22 mouse cellular contexts compared by ENCODE assay signal in genomic region chr9:75665364-75665763, GRCm38 (mm10). TPM values are rescaled to one million over a fixed set of nuclear protein-coding genes. Genes with fewer than 3 reads are reported as not detected.
DNase-seq lines count a peak whose midpoint lies in the region; ATAC-seq and TF ChIP-seq lines count a peak whose summit lies in the region.
"Had no signal": no experiment of that assay in that cellular context is flagged by ENCODE, and none has a peak within 500 bp of the region (broad histone marks: within the 10 kb centered on the region; RNA-seq: fewer than 3 reads in every experiment).

No protein-coding gene starts in this region.

- H3K4me2 ChIP-seq in forebrain, embryonic 16.5 days (ENCODE audit: low read length) = no peak overlapping the region
- H3K4me2 ChIP-seq in forebrain, embryonic 11.5 days (ENCODE audit: low read depth, low read length, severe bottlenecking) = no peak overlapping the region
- H3K4me2 ChIP-seq in kidney, postnatal 0 days (ENCODE audit: low read length) = no peak overlapping the region
- H3K4me2 ChIP-seq: heart, embryonic 13.5 days; hindbrain, embryonic 14.5 days had no signal

- no peak overlapping the region for H3K4me3 ChIP-seq in forebrain, embryonic 16.5 days (replicated peaks; ENCODE audit: low read length)
- H3K4me3 ChIP-seq in forebrain, embryonic 11.5 days (ENCODE audit: low read depth, low read length) = no peak overlapping the region
- H3K4me3 ChIP-seq in kidney, postnatal 0 days (replicated peaks; ENCODE audit: low read depth, low read length) = no peak overlapping the region
- no peak overlapping the region for H3K4me3 ChIP-seq in kidney, adult 2 months (ENCODE audit: insufficient read depth, low read depth, low read length)
- H3K4me3 ChIP-seq: embryonic facial prominence, embryonic 10.5 days; gastrocnemius, adult 2 months; heart, embryonic 13.5 days had no signal

- no peak overlapping the region for H3K9ac ChIP-seq in forebrain, embryonic 16.5 days (replicated peaks; ENCODE audit: low read depth, low read length)
- H3K9ac ChIP-seq in forebrain, embryonic 11.5 days (ENCODE audit: low read length) = no peak overlapping the region
- H3K9ac ChIP-seq in kidney, postnatal 0 days (ENCODE audit: low read depth, low read length) = no peak overlapping the region
- H3K9ac ChIP-seq: forebrain, postnatal 0 days; heart, embryonic 13.5 days; hindbrain, embryonic 14.5 days had no signal

- no peak for TF ChIP-seq POLR2A in kidney, adult 2 months (IDR thresholded peaks at IDR 0.05; ENCODE audit: low read depth, low read length)

- H3K36me3 ChIP-seq in forebrain, embryonic 16.5 days (ENCODE audit: control insufficient read depth, insufficient read depth) = peaks cover 52% of the 10 kb centered on the region
- no peaks in the 10 kb centered on the region for H3K36me3 ChIP-seq in forebrain, embryonic 11.5 days (ENCODE audit: control insufficient read depth, insufficient read depth, low read length)
- no peaks in the 10 kb centered on the region for H3K36me3 ChIP-seq in kidney, postnatal 0 days (ENCODE audit: insufficient read depth, low read length)
- no peaks in the 10 kb centered on the region for H3K36me3 ChIP-seq in kidney, adult 2 months (ENCODE audit: control insufficient read depth, insufficient read depth, low read length)
- H3K36me3 ChIP-seq: embryonic facial prominence, embryonic 10.5 days; heart, embryonic 13.5 days had no signal

- 73% methylated on average over 6 of the region's 6 CpGs for WGBS in forebrain, embryonic 16.5 days
- WGBS in forebrain, embryonic 11.5 days = 93% methylated on average over 6 of the region's 6 CpGs
- 71% methylated on average over 6 of the region's 6 CpGs for WGBS in kidney, postnatal 0 days
- WGBS in kidney, adult 2 months = 69% methylated on average over 6 of the region's 6 CpGs

- H3K27ac ChIP-seq in forebrain, embryonic 16.5 days (ENCODE audit: low read length) = no peak overlapping the region
- H3K27ac ChIP-seq in forebrain, embryonic 11.5 days (ENCODE audit: low read depth, low read length) = no peak overlapping the region
- H3K27ac ChIP-seq in kidney, postnatal 0 days = no peak overlapping the region
- H3K27ac ChIP-seq in kidney, adult 2 months (ENCODE audit: insufficient read depth, low read depth, low read length) = no peak overlapping the region
- H3K27ac ChIP-seq: embryonic facial prominence, embryonic 10.5 days; gastrocnemius, adult 2 months; heart, embryonic 13.5 days; hindbrain, embryonic 14.5 days had no signal

- H3K4me1 ChIP-seq in forebrain, embryonic 16.5 days (replicated peaks; ENCODE audit: control insufficient read depth, insufficient read depth, low read length) = no peaks in the 10 kb centered on the region
- no peaks in the 10 kb centered on the region for H3K4me1 ChIP-seq in forebrain, embryonic 11.5 days (replicated peaks; ENCODE audit: control insufficient read depth, insufficient read depth, low read length)
- H3K4me1 ChIP-seq in kidney, postnatal 0 days (replicated peaks; ENCODE audit: insufficient read depth, low read length) = no peaks in the 10 kb centered on the region
- H3K4me1 ChIP-seq in kidney, adult 2 months (ENCODE audit: control insufficient read depth, insufficient read depth, low read length) = no peaks in the 10 kb centered on the region
- H3K4me1 ChIP-seq: embryonic facial prominence, embryonic 10.5 days; heart, embryonic 13.5 days had no signal

- ATAC-seq in forebrain, embryonic 16.5 days = peak; percentile 36; the same call in 1 of the 2 replicates
- ATAC-seq in forebrain, embryonic 11.5 days (replicated peaks; ENCODE audit: low FRiP score) = no peak
- no peak for ATAC-seq in kidney, postnatal 0 days (replicated peaks; ENCODE audit: low FRiP score, low read depth)
- ATAC-seq: forebrain, postnatal 0 days; inflammation-experienced regulatory T-cells, adult 6 months; intestine, postnatal 0 days had no signal

- H3K9me3 ChIP-seq in forebrain, embryonic 16.5 days (ENCODE audit: control insufficient read depth, low read length) = no peaks in the 10 kb centered on the region
- H3K9me3 ChIP-seq in forebrain, embryonic 11.5 days (ENCODE audit: control insufficient read depth, low read length) = no peaks in the 10 kb centered on the region
- no peaks in the 10 kb centered on the region for H3K9me3 ChIP-seq in kidney, postnatal 0 days (replicated peaks; ENCODE audit: low read length)
- H3K9me3 ChIP-seq: embryonic facial prominence, embryonic 10.5 days; heart, embryonic 13.5 days had no signal

- no peaks in the 10 kb centered on the region for H3K27me3 ChIP-seq in forebrain, embryonic 16.5 days (replicated peaks; ENCODE audit: control insufficient read depth, insufficient read depth, low read length)
- no peaks in the 10 kb centered on the region for H3K27me3 ChIP-seq in forebrain, embryonic 11.5 days (ENCODE audit: control insufficient read depth, insufficient read depth, low read length)
- no peaks in the 10 kb centered on the region for H3K27me3 ChIP-seq in kidney, postnatal 0 days (ENCODE audit: insufficient read depth, low read length)
- no peaks in the 10 kb centered on the region for H3K27me3 ChIP-seq in kidney, adult 2 months (replicated peaks; ENCODE audit: control insufficient read depth, insufficient read depth, low read length)
- H3K27me3 ChIP-seq: CH12.LX; heart, embryonic 13.5 days had no signal

- no peak for TF ChIP-seq CTCF in kidney, postnatal 0 days (IDR thresholded peaks at IDR 0.05; ENCODE audit: low read depth)
- TF ChIP-seq CTCF in kidney, adult 2 months (conservative IDR thresholded peaks at IDR 0.05; ENCODE audit: insufficient read depth, insufficient read length, low read depth, low read length) = no peak

- no peak for DNase-seq in forebrain, embryonic 11.5 days (ENCODE audit: low spot score)
- peak; percentile 18 for DNase-seq in kidney, postnatal 0 days (ENCODE audit: low spot score)
- DNase-seq in kidney, adult 2 months = no peak
- DNase-seq in layer of hippocampus, adult 9-11 months = peak; percentile 59
- no peak for DNase-seq in layer of hippocampus, postnatal 10 days (ENCODE audit: low spot score in 2 of 2)
- peak; percentile 45 for DNase-seq in brain, adult 2 months (ENCODE audit: low read depth, low spot score)
- DNase-seq in frontal cortex, postnatal 14 days (ENCODE audit: low spot score in 2 of 2) = no peak
- DNase-seq: adrenal gland, postnatal 10 days; cerebellum, adult 2 months; cerebellum, postnatal 10 days; forebrain, postnatal 0 days; gastrocnemius, adult 2 months; gastrocnemius, postnatal 25 days; heart, postnatal 4 days had no signal

RNA-seq across cellular contexts. Expression of gene Scg3, which starts 18.5 kb away (rescaled TPM):
- polyA plus RNA-seq in forebrain, embryonic 16.5 days (2015; fragmentation: Nextera tagmentation; extraction: Ambion mirVana) = 114 and 125 TPM in 2 replicates
- 41.4 and 42.8 TPM in 2 replicates for polyA plus RNA-seq in forebrain, embryonic 11.5 days (2014; fragmentation: Nextera tagmentation; extraction: Ambion mirVana)
- 0.18 TPM in 2 replicates for polyA plus RNA-seq in kidney, postnatal 0 days (2015; fragmentation: Nextera tagmentation; extraction: Ambion mirVana)
- polyA plus RNA-seq in kidney, adult 2 months (2012; rRNA removed) = 0.35 and 1.2 TPM in 2 replicates
- 100 to 1,000 TPM; 290 to 304 TPM for total RNA-seq in layer of hippocampus, postnatal 10 days (2021)
- total RNA-seq: CH12.LX; granulocyte monocyte progenitor cell, adult 5-6 weeks had no signal
- polyA plus RNA-seq: inflammation-experienced regulatory T-cells, adult 6 months had no signal

RNA-seq across cellular contexts. Expression of gene Lysmd2, which starts 39.8 kb away (rescaled TPM):
- polyA plus RNA-seq in forebrain, embryonic 16.5 days (2015; fragmentation: Nextera tagmentation; extraction: Ambion mirVana) = 26.7 and 28.2 TPM in 2 replicates
- 13.0 and 17.1 TPM in 2 replicates for polyA plus RNA-seq in forebrain, embryonic 11.5 days (2014; fragmentation: Nextera tagmentation; extraction: Ambion mirVana)
- 31.4 and 34.7 TPM in 2 replicates for polyA plus RNA-seq in kidney, postnatal 0 days (2015; fragmentation: Nextera tagmentation; extraction: Ambion mirVana)
- 2.5 and 3.4 TPM in 2 replicates for polyA plus RNA-seq in kidney, adult 2 months (2012; rRNA removed)
- 10 to 100 TPM; 50.3 to 53.1 TPM for total RNA-seq in layer of hippocampus, postnatal 10 days (2021)

RNA-seq across cellular contexts. Expression of gene Tmod2, which starts 54.2 kb away (rescaled TPM):
- polyA plus RNA-seq in forebrain, embryonic 16.5 days (2015; fragmentation: Nextera tagmentation; extraction: Ambion mirVana) = 252 and 274 TPM in 2 replicates
- polyA plus RNA-seq in forebrain, embryonic 11.5 days (2014; fragmentation: Nextera tagmentation; extraction: Ambion mirVana) = 61.9 and 63.7 TPM in 2 replicates
- 12.4 and 15.6 TPM in 2 replicates for polyA plus RNA-seq in kidney, postnatal 0 days (2015; fragmentation: Nextera tagmentation; extraction: Ambion mirVana)
- 0.27 and 0.38 TPM in 2 replicates for polyA plus RNA-seq in kidney, adult 2 months (2012; rRNA removed)
- total RNA-seq in layer of hippocampus, postnatal 10 days (2021) = 100 to 1,000 TPM; 437 to 472 TPM
- total RNA-seq: granulocyte monocyte progenitor cell, adult 5-6 weeks had no signal

Comparison
In these comparisons a context has a peak if more than half of its experiments do, and no peak if none do; other contexts are left out.
1. DNase-seq: peak in kidney, postnatal 0 days (single experiment), layer of hippocampus, adult 9-11 months (single experiment) and brain, adult 2 months (single experiment); none in forebrain, embryonic 11.5 days (single experiment), kidney, adult 2 months (single experiment), layer of hippocampus, postnatal 10 days (0 of 2) and frontal cortex, postnatal 14 days (0 of 2).
2. RNA of gene Scg3, which starts 18.5 kb away (polyA plus RNA-seq): 114 to 125 TPM in forebrain, embryonic 16.5 days and 41.4 to 42.8 TPM in forebrain, embryonic 11.5 days; 0.35 to 1.2 TPM in kidney, adult 2 months and 0.18 TPM in kidney, postnatal 0 days; every median in the first group is over 10 times any median in the second.